ENCODE assay signal across 14 mouse cellular contexts in the genomic region with DNA sequence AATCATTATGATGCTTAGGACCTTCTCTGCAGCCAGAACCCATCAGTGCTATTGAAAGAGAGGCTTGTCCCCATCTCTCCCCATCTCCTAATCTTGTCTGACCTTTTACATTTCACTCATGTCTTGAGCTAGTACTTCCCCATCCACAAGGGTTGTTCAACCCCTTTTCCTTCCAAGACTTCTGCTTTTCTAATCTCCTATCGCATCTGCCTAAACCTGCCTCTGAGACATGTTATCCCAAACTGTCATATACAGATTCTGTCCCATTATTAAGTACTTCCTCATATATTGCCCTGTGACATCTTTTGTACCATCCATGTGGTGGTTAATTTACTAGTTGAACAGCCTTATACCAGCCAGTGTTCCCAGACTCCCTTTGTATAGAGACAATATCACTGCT.
"Had no signal": no experiment of that assay in that cellular context is flagged by ENCODE, and none has a peak within 500 bp of the region (broad histone marks: within the 10 kb centered on the region; RNA-seq: fewer than 3 reads in every experiment).

No protein-coding gene starts in this region.

- H3K27me3 ChIP-seq: midbrain, embryonic 12.5 days; neural tube, embryonic 12.5 days; stomach, embryonic 15.5 days had no signal

- H3K9ac ChIP-seq: lung, embryonic 14.5 days; midbrain, embryonic 12.5 days; neural tube, embryonic 12.5 days; stomach, embryonic 15.5 days had no signal

- H3K9me3 ChIP-seq: midbrain, embryonic 10.5 days; midbrain, embryonic 12.5 days; neural tube, embryonic 12.5 days; stomach, embryonic 15.5 days had no signal

- H3K36me3 ChIP-seq: midbrain, embryonic 10.5 days; midbrain, embryonic 12.5 days; neural tube, embryonic 12.5 days; stomach, embryonic 15.5 days had no signal

- H3K4me1 ChIP-seq: midbrain, embryonic 10.5 days; midbrain, embryonic 12.5 days; neural tube, embryonic 12.5 days; stomach, embryonic 15.5 days had no signal

- H3K4me3 ChIP-seq: midbrain, embryonic 10.5 days; midbrain, embryonic 12.5 days; myocyte; neural tube, embryonic 12.5 days; stomach, embryonic 15.5 days had no signal

- H3K27ac ChIP-seq: macrophage; midbrain, embryonic 10.5 days; midbrain, embryonic 12.5 days; neural tube, embryonic 12.5 days; stomach, embryonic 15.5 days; stomach, postnatal 0 days had no signal

- H3K4me2 ChIP-seq: lung, embryonic 14.5 days; midbrain, embryonic 12.5 days; neural tube, embryonic 12.5 days; stomach, embryonic 15.5 days had no signal

- DNase-seq: lung, embryonic 14.5 days; midbrain, embryonic 14.5 days; right cerebral cortex, postnatal 14 days; thymus, adult 2 months; thymus, postnatal 25 days; thymus, postnatal 4 days had no signal

- ATAC-seq: midbrain, embryonic 16.5 days had no signal
